In the genomic region with DNA sequence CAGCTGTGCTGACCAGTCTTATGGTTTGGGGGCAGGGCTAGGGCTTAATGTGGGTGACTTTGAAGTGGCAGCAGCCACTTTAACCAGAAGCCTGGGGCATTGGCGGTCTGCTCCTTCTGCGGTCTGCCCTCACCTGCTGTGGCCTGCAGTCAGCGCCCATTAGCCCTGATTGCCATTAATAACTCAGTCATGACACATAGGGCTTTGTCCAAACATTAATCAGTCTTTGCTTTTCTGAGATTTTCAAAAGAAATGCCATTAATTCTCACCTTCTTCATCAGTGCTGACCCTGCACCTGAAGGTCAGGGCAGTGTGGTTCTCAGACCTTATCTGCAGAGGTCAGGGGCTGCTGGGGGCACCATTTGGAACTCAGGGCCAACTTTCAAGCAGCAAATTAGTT, we compare ENCODE assay signal across 22 mouse cellular contexts.
"Had no signal": no experiment of that assay in that cellular context is flagged by ENCODE, and none has a peak within 500 bp of the region (broad histone marks: within the 10 kb centered on the region; RNA-seq: fewer than 3 reads in every experiment).

No protein-coding gene starts in this region.

- DNase-seq: kidney, adult 18-20 months; kidney, adult 9 months; kidney, postnatal 14 days; left cerebral cortex, postnatal 4 days; liver; lung, adult 18-20 months; lung, postnatal 10 days; lung, postnatal 4 days; right cerebral cortex, adult 18-20 months; right cerebral cortex, postnatal 14 days; spleen, adult 18-20 months; thymus, adult 18-20 months; thymus, postnatal 36 days had no signal

- H3K4me3 ChIP-seq: limb, embryonic 13.5 days; liver, embryonic 12.5 days; liver, embryonic 15.5 days; lung, embryonic 15.5 days; myocyte; neural tube, embryonic 13.5 days; stomach, embryonic 15.5 days had no signal

- H3K36me3 ChIP-seq: limb, embryonic 13.5 days; liver, embryonic 12.5 days; liver, embryonic 15.5 days; lung, embryonic 15.5 days; neural tube, embryonic 13.5 days; stomach, embryonic 15.5 days had no signal

- H3K9me3 ChIP-seq: limb, embryonic 13.5 days; liver, embryonic 12.5 days; liver, embryonic 15.5 days; lung, embryonic 15.5 days; neural tube, embryonic 13.5 days; stomach, embryonic 15.5 days had no signal

- H3K9ac ChIP-seq: limb, embryonic 13.5 days; liver, embryonic 12.5 days; liver, embryonic 15.5 days; lung, embryonic 15.5 days; neural tube, embryonic 13.5 days; stomach, embryonic 15.5 days had no signal

- H3K4me2 ChIP-seq: limb, embryonic 13.5 days; liver, embryonic 12.5 days; liver, embryonic 15.5 days; lung, embryonic 15.5 days; midbrain, embryonic 11.5 days; neural tube, embryonic 13.5 days; stomach, embryonic 15.5 days had no signal

- ATAC-seq: liver, embryonic 12.5 days; midbrain, embryonic 16.5 days had no signal

- H3K4me1 ChIP-seq: limb, embryonic 13.5 days; liver, embryonic 12.5 days; liver, embryonic 15.5 days; lung, embryonic 15.5 days; stomach, embryonic 15.5 days had no signal

- H3K27ac ChIP-seq: limb, embryonic 13.5 days; liver, embryonic 12.5 days; liver, embryonic 15.5 days; lung, embryonic 15.5 days; neural tube, embryonic 13.5 days; stomach, embryonic 15.5 days had no signal

- H3K27me3 ChIP-seq: limb, embryonic 13.5 days; liver, embryonic 12.5 days; liver, embryonic 15.5 days; lung, embryonic 15.5 days; neural tube, embryonic 13.5 days; stomach, embryonic 15.5 days had no signal
